Mouse (Mus musculus): ENCODE results near the gene Slc43a1. TPM values are rescaled to one million over a fixed set of nuclear protein-coding genes. Genes with fewer than 3 reads are reported as not detected.

The Slc43a1 gene
- polyA plus RNA-seq, 1 experiment from 2014 or later, result 2.6 TPM

GRCm38 (mm10) chr2:84872105-84872716 lies 33.6 kb downstream of the Slc43a1 start:
- WGBS, result 2% methylated on average over 70 of the region's 78 CpGs
- peaks cover 26% of the 10 kb centered on the region for H3K27me3 ChIP-seq (replicated peaks; ENCODE audit: control insufficient read depth, insufficient read depth, low read length)

GRCm38 (mm10) chr2:84875842-84876241 lies 37.2 kb downstream of the Slc43a1 start:
- peaks cover 10% of the 10 kb centered on the region for H3K4me1 ChIP-seq (replicated peaks; ENCODE audit: control insufficient read depth, insufficient read depth, low read length)
- no peak overlapping the region for H3K4me2 ChIP-seq (ENCODE audit: low read length)
- no peaks in the 10 kb centered on the region for H3K36me3 ChIP-seq (ENCODE audit: control insufficient read depth, insufficient read depth)
- H3K4me3 ChIP-seq (replicated peaks; ENCODE audit: low read length), result no peak overlapping the region
- WGBS, result 53% methylated on average over 6 of the region's 6 CpGs
- no peak overlapping the region for H3K9ac ChIP-seq (replicated peaks; ENCODE audit: low read depth, low read length)
- peaks cover 26% of the 10 kb centered on the region for H3K27me3 ChIP-seq (replicated peaks; ENCODE audit: control insufficient read depth, insufficient read depth, low read length)
- H3K9me3 ChIP-seq (ENCODE audit: control insufficient read depth, low read length), result no peaks in the 10 kb centered on the region
- no peak overlapping the region for H3K27ac ChIP-seq (ENCODE audit: low read length)
- no peak for ATAC-seq

More at GRCm38 (mm10) chr2:84872105-84872716, 33.6 kb downstream of the Slc43a1 start:
- H3K9me3 ChIP-seq (ENCODE audit: control insufficient read depth, low read length), result no peaks in the 10 kb centered on the region
- peaks cover 15% of the 10 kb centered on the region for H3K4me1 ChIP-seq (replicated peaks; ENCODE audit: control insufficient read depth, insufficient read depth, low read length)
- H3K4me3 ChIP-seq (replicated peaks; ENCODE audit: low read length), result peak overlapping the region; percentile 45
- H3K27ac ChIP-seq (ENCODE audit: low read length), result no peak overlapping the region
- peak overlapping the region; percentile 62 for H3K4me2 ChIP-seq (ENCODE audit: low read length)
- peak overlapping the region; percentile 47 for H3K9ac ChIP-seq (replicated peaks; ENCODE audit: low read depth, low read length)
- no peaks in the 10 kb centered on the region for H3K36me3 ChIP-seq (ENCODE audit: control insufficient read depth, insufficient read depth)
- ATAC-seq, result 0 out of 2 replicates have a peak, but pooled peaks have one; percentile 5

GRCm38 (mm10) chr2:84880590-84880989 lies 41.9 kb downstream of the Slc43a1 start:
- no peak overlapping the region for H3K27ac ChIP-seq (ENCODE audit: low read length)
- no peak overlapping the region for H3K4me3 ChIP-seq (replicated peaks; ENCODE audit: low read length)
- peaks cover 26% of the 10 kb centered on the region for H3K4me1 ChIP-seq (replicated peaks; ENCODE audit: control insufficient read depth, insufficient read depth, low read length)
- H3K9ac ChIP-seq (replicated peaks; ENCODE audit: low read depth, low read length), result no peak overlapping the region
- 84% methylated on average over 7 of the region's 8 CpGs for WGBS
- ATAC-seq, result no peak
- no peak overlapping the region for H3K4me2 ChIP-seq (ENCODE audit: low read length)
- H3K27me3 ChIP-seq (replicated peaks; ENCODE audit: control insufficient read depth, insufficient read depth, low read length), result peaks cover 17% of the 10 kb centered on the region
- H3K9me3 ChIP-seq (ENCODE audit: control insufficient read depth, low read length), result no peaks in the 10 kb centered on the region
- H3K36me3 ChIP-seq (ENCODE audit: control insufficient read depth, insufficient read depth), result no peaks in the 10 kb centered on the region

- Histone ChIP-seq H3K27ac (ENCODE audit: low read length) (no peak overlapping the region), H3K9me3 (ENCODE audit: control insufficient read depth, low read length) (no peaks in the 10 kb centered on the region), H3K9ac (replicated peaks; ENCODE audit: low read depth, low read length) (no peak overlapping the region), H3K36me3 (ENCODE audit: control insufficient read depth, insufficient read depth) (no peaks in the 10 kb centered on the region), H3K4me1 (replicated peaks; ENCODE audit: control insufficient read depth, insufficient read depth, low read length) (peaks cover 29% of the 10 kb centered on the region), H3K4me3 (replicated peaks; ENCODE audit: low read length) (0 out of 2 replicates have a peak overlapping the region, but pooled peaks have one; percentile 5), H3K4me2 (ENCODE audit: low read length) (peak overlapping the region; percentile 86), H3K27me3 (replicated peaks; ENCODE audit: control insufficient read depth, insufficient read depth, low read length) (peaks cover 17% of the 10 kb centered on the region)
- ATAC-seq, result no peak
- WGBS, result 12% methylated on average over 23 of the region's 23 CpGs
Observed at GRCm38 (mm10) chr2:84882606-84883005, 44.0 kb downstream of the Slc43a1 start.

GRCm38 (mm10) chr2:84883084-84883483 lies 44.4 kb downstream of the Slc43a1 start:
- Histone ChIP-seq H3K4me3 (replicated peaks; ENCODE audit: low read length) (no peak overlapping the region; the same call in 1 of the 2 replicates), H3K4me1 (replicated peaks; ENCODE audit: control insufficient read depth, insufficient read depth, low read length) (peaks cover 34% of the 10 kb centered on the region), H3K9ac (replicated peaks; ENCODE audit: low read depth, low read length) (no peak overlapping the region), H3K9me3 (ENCODE audit: control insufficient read depth, low read length) (no peaks in the 10 kb centered on the region), H3K36me3 (ENCODE audit: control insufficient read depth, insufficient read depth) (no peaks in the 10 kb centered on the region), H3K27ac (ENCODE audit: low read length) (no peak overlapping the region), H3K4me2 (ENCODE audit: low read length) (peak overlapping the region; percentile 86), H3K27me3 (replicated peaks; ENCODE audit: control insufficient read depth, insufficient read depth, low read length) (peaks cover 17% of the 10 kb centered on the region)
- 13% methylated on average over 6 of the region's 6 CpGs for WGBS
- no peak for ATAC-seq

GRCm38 (mm10) chr2:84883530-84883929 lies 44.9 kb downstream of the Slc43a1 start:
- no peak for ATAC-seq
- Histone ChIP-seq H3K36me3 (ENCODE audit: control insufficient read depth, insufficient read depth) (no peaks in the 10 kb centered on the region), H3K27ac (ENCODE audit: low read length) (no peak overlapping the region), H3K27me3 (replicated peaks; ENCODE audit: control insufficient read depth, insufficient read depth, low read length) (peaks cover 17% of the 10 kb centered on the region), H3K9ac (replicated peaks; ENCODE audit: low read depth, low read length) (0 out of 2 replicates have a peak overlapping the region, but pooled peaks have one; percentile 15), H3K4me2 (ENCODE audit: low read length) (peak overlapping the region; percentile 86), H3K4me3 (replicated peaks; ENCODE audit: low read length) (peak overlapping the region; percentile 23), H3K4me1 (replicated peaks; ENCODE audit: control insufficient read depth, insufficient read depth, low read length) (peaks cover 35% of the 10 kb centered on the region), H3K9me3 (ENCODE audit: control insufficient read depth, low read length) (no peaks in the 10 kb centered on the region)
- WGBS, result 9% methylated on average over 11 of the region's 11 CpGs

- H3K4me3 ChIP-seq (replicated peaks; ENCODE audit: low read length), result peak overlapping the region; percentile 71
- H3K9ac ChIP-seq (replicated peaks; ENCODE audit: low read depth, low read length), result 0 out of 2 replicates have a peak overlapping the region, but pooled peaks have one; percentile 15
Observed at GRCm38 (mm10) chr2:84883942-84884341, 45.3 kb downstream of the Slc43a1 start.

GRCm38 (mm10) chr2:84884611-84885010 lies 46.0 kb downstream of the Slc43a1 start:
- 54% methylated on average over 4 of the region's 4 CpGs for WGBS
- Histone ChIP-seq H3K9ac (replicated peaks; ENCODE audit: low read depth, low read length) (no peak overlapping the region; the same call in 1 of the 2 replicates), H3K4me1 (replicated peaks; ENCODE audit: control insufficient read depth, insufficient read depth, low read length) (peaks cover 42% of the 10 kb centered on the region), H3K27ac (ENCODE audit: low read length) (no peak overlapping the region), H3K27me3 (replicated peaks; ENCODE audit: control insufficient read depth, insufficient read depth, low read length) (peaks cover 21% of the 10 kb centered on the region), H3K9me3 (ENCODE audit: control insufficient read depth, low read length) (no peaks in the 10 kb centered on the region), H3K36me3 (ENCODE audit: control insufficient read depth, insufficient read depth) (no peaks in the 10 kb centered on the region), H3K4me2 (ENCODE audit: low read length) (peak overlapping the region; percentile 86), H3K4me3 (replicated peaks; ENCODE audit: low read length) (peak overlapping the region; percentile 71)
- ATAC-seq, result no peak

More at GRCm38 (mm10) chr2:84883942-84884341, 45.3 kb downstream of the Slc43a1 start:
- Histone ChIP-seq H3K4me1 (replicated peaks; ENCODE audit: control insufficient read depth, insufficient read depth, low read length) (peaks cover 35% of the 10 kb centered on the region), H3K36me3 (ENCODE audit: control insufficient read depth, insufficient read depth) (no peaks in the 10 kb centered on the region), H3K27ac (ENCODE audit: low read length) (no peak overlapping the region), H3K4me2 (ENCODE audit: low read length) (peak overlapping the region; percentile 86), H3K9me3 (ENCODE audit: control insufficient read depth, low read length) (no peaks in the 10 kb centered on the region), H3K27me3 (replicated peaks; ENCODE audit: control insufficient read depth, insufficient read depth, low read length) (peaks cover 17% of the 10 kb centered on the region)
- ATAC-seq, result no peak
- WGBS, result 65% methylated on average over 4 of the region's 4 CpGs

GRCm38 (mm10) chr2:84885084-84886055 lies 46.7 kb downstream of the Slc43a1 start:
- peak overlapping the region; percentile 86 for H3K4me2 ChIP-seq (ENCODE audit: low read length)
- peaks cover 42% of the 10 kb centered on the region for H3K4me1 ChIP-seq (replicated peaks; ENCODE audit: control insufficient read depth, insufficient read depth, low read length)
- ATAC-seq, result no peak
- peaks cover 21% of the 10 kb centered on the region for H3K27me3 ChIP-seq (replicated peaks; ENCODE audit: control insufficient read depth, insufficient read depth, low read length)
- WGBS, result 8% methylated on average over 22 of the region's 23 CpGs
- no peaks in the 10 kb centered on the region for H3K36me3 ChIP-seq (ENCODE audit: control insufficient read depth, insufficient read depth)
- peak overlapping the region; percentile 70 for H3K9ac ChIP-seq (replicated peaks; ENCODE audit: low read depth, low read length)
- peak overlapping the region; percentile 71 for H3K4me3 ChIP-seq (replicated peaks; ENCODE audit: low read length)
- H3K27ac ChIP-seq (ENCODE audit: low read length), result 0 out of 2 replicates have a peak overlapping the region, but pooled peaks have one; percentile 20
- H3K9me3 ChIP-seq (ENCODE audit: control insufficient read depth, low read length), result no peaks in the 10 kb centered on the region
